Mouse (Mus musculus): ENCODE measurements at regions not wholly inside any gene's neighbourhood (a gene's known extent, or its start where the extent isn't known, plus 50 kb on each side); places are given as distances from the start of the nearest gene placed in this dataset.

GRCm38 (mm10) chr2:30743976-30744620 lies 59.4 kb downstream of the 1700001O22Rik start:
- no peak for TF ChIP-seq BHLHE40 (IDR thresholded peaks at IDR 0.05; ENCODE audit: low read depth, low read length)
- TF ChIP-seq GABPA (IDR thresholded peaks at IDR 0.05; ENCODE audit: insufficient replicate concordance, low read depth, low read length), result no peak
- 0 out of 2 replicates have a peak, but pooled peaks have one; percentile 6 for TF ChIP-seq ETS1 (conservative IDR thresholded peaks at IDR 0.05; ENCODE audit: low read depth, low read length)
- TF ChIP-seq POLR2A (IDR thresholded peaks at IDR 0.05; ENCODE audit: low read depth, low read length), result no peak
- no peak for TF ChIP-seq ZKSCAN1 (IDR thresholded peaks at IDR 0.05; ENCODE audit: borderline replicate concordance, low read depth, low read length)
- no peak for TF ChIP-seq USF2 (conservative IDR thresholded peaks at IDR 0.05; ENCODE audit: low read depth, low read length)
- TF ChIP-seq MEF2A (IDR thresholded peaks at IDR 0.05; ENCODE audit: borderline replicate concordance, low read depth, low read length), result no peak
- no peak for TF ChIP-seq TBP (conservative IDR thresholded peaks at IDR 0.05; ENCODE audit: low read depth, low read length)
- no peak for TF ChIP-seq KAT2A (IDR thresholded peaks at IDR 0.05; ENCODE audit: insufficient replicate concordance, low read length)
- TF ChIP-seq ELF1 (IDR thresholded peaks at IDR 0.05; ENCODE audit: low read depth, low read length), result peak; percentile 68
- no peak for TF ChIP-seq NELFE (IDR thresholded peaks at IDR 0.05; ENCODE audit: low read depth, low read length)
- no peak for TF ChIP-seq NRF1 (IDR thresholded peaks at IDR 0.05; ENCODE audit: low read depth, low read length)
- Histone ChIP-seq H3K79me2 (replicated peaks; ENCODE audit: control insufficient read depth, extremely low read depth, insufficient read depth, poor library complexity, severe bottlenecking) (no peaks in the 10 kb centered on the region), H3K9ac (ENCODE audit: insufficient read depth, low read depth) (0 out of 2 replicates have a peak overlapping the region, but pooled peaks have one; percentile 12), H3K4me3 (replicated peaks in 1 of 3; ENCODE audit: low read depth in 2 of 3, low read length in 2 of 3, poor library complexity in 1 of 3) (no peak overlapping the region), H3K36me3 (replicated peaks in 1 of 2; ENCODE audit: control insufficient read depth in 1 of 2, insufficient read depth in 1 of 2, low read length in 1 of 2) (no peaks in the 10 kb centered on the region), H3K9me3 (replicated peaks; ENCODE audit: low read length) (peaks cover 9% of the 10 kb centered on the region), H3K27me3 (replicated peaks) (peaks cover 23% of the 10 kb centered on the region), H3K4me2 (ENCODE audit: insufficient read depth, low read depth, poor library complexity, severe bottlenecking) (peak overlapping the region; percentile 7), H3K4me1 (ENCODE audit: control insufficient read depth in 1 of 2, insufficient read depth in 2 of 2) (peaks cover 10 to 19% of the 10 kb centered on the region in 2 experiments), H3K27ac (ENCODE audit: insufficient read depth, low read depth) (no peak overlapping the region)
- DNase-seq (ENCODE audit: extremely low read depth), result peak; percentile 32
- dilution Hi-C loops (cut with MboI; ENCODE audit: extremely low pct_ligation_motif_present, extremely low pct_unique_long_range_greater_than_20kb, low sequenced_read_pairs), result no loop called here
- in situ Hi-C loops (cut with MboI; ENCODE audit: low pct_ligation_motif_present, low pct_unique_long_range_greater_than_20kb, low sequenced_read_pairs), result no loop called here

GRCm38 (mm10) chr2:30743265-30743846 lies 60.1 kb downstream of the 1700001O22Rik start:
- dilution Hi-C loops (cut with MboI; ENCODE audit: extremely low pct_ligation_motif_present, extremely low pct_unique_long_range_greater_than_20kb, low sequenced_read_pairs), result no loop called here
- DNase-seq (ENCODE audit: extremely low read depth), result no peak
- in situ Hi-C loops (cut with MboI; ENCODE audit: low pct_ligation_motif_present, low pct_unique_long_range_greater_than_20kb, low sequenced_read_pairs), result no loop called here
- Histone ChIP-seq H3K4me1 (ENCODE audit: control insufficient read depth in 1 of 2, insufficient read depth in 2 of 2) (peaks cover 10 to 17% of the 10 kb centered on the region in 2 experiments), H3K36me3 (replicated peaks in 1 of 2; ENCODE audit: control insufficient read depth in 1 of 2, insufficient read depth in 1 of 2, low read length in 1 of 2) (no peaks in the 10 kb centered on the region), H3K9me3 (replicated peaks; ENCODE audit: low read length) (peaks cover 9% of the 10 kb centered on the region), H3K4me2 (ENCODE audit: insufficient read depth, low read depth, poor library complexity, severe bottlenecking) (0 out of 2 replicates have a peak overlapping the region, but pooled peaks have one; percentile 7), H3K27me3 (replicated peaks) (peaks cover 26% of the 10 kb centered on the region), H3K27ac (ENCODE audit: insufficient read depth, low read depth) (no peak overlapping the region), H3K4me3 (replicated peaks in 1 of 3; ENCODE audit: low read depth in 2 of 3, low read length in 2 of 3, poor library complexity in 1 of 3) (no peak overlapping the region), H3K9ac (ENCODE audit: insufficient read depth, low read depth) (no peak overlapping the region), H3K79me2 (replicated peaks; ENCODE audit: control insufficient read depth, extremely low read depth, insufficient read depth, poor library complexity, severe bottlenecking) (no peaks in the 10 kb centered on the region)
- no peak for TF ChIP-seq ZMIZ1 (IDR thresholded peaks at IDR 0.05; ENCODE audit: low read depth, low read length)
- 0 out of 2 replicates have a peak, but pooled peaks have one; percentile 18 for TF ChIP-seq TCF12 (IDR thresholded peaks at IDR 0.05; ENCODE audit: low read depth, low read length)
- no peak for TF ChIP-seq BHLHE40 (IDR thresholded peaks at IDR 0.05; ENCODE audit: low read depth, low read length)

All from CH12.LX (cell line).